Comparison of ENCODE assay signal across 23 mouse cellular contexts in genomic region chr4:53795086-53795485, GRCm38 (mm10). TPM values are rescaled to one million over a fixed set of nuclear protein-coding genes. Genes with fewer than 3 reads are reported as not detected.
DNase-seq lines count a peak whose midpoint lies in the region; ATAC-seq and TF ChIP-seq lines count a peak whose summit lies in the region.
"Had no signal": no experiment of that assay in that cellular context is flagged by ENCODE, and none has a peak within 500 bp of the region (broad histone marks: within the 10 kb centered on the region; RNA-seq: fewer than 3 reads in every experiment).

No protein-coding gene starts in this region.

- no peak for DNase-seq in forebrain, embryonic 10.5 days (ENCODE audit: extremely low spot score, low spot score)
- no peak for DNase-seq in heart, adult 18-20 months
- DNase-seq: adrenal gland, adult 8-10 months; adrenal gland, postnatal 25 days; cerebellum, adult 18-20 months; cerebellum, adult 9-10 months; cerebellum, postnatal 14 days; gastrocnemius, postnatal 25 days; heart, adult 2 months; heart, postnatal 14 days; heart, postnatal 4 days had no signal

- ATAC-seq in forebrain, embryonic 15.5 days (replicated peaks): no peak
- no peak for ATAC-seq in midbrain, embryonic 12.5 days (ENCODE audit: low FRiP score, low read depth)
- ATAC-seq in midbrain, embryonic 16.5 days: no peak
- no peak for ATAC-seq in CD4-positive, CD25-positive, alpha-beta regulatory T cell, adult 4 months
- ATAC-seq: activated CD4-positive, CD25-positive, alpha-beta regulatory T cell, adult 4 months; forebrain, embryonic 14.5 days; hindbrain, postnatal 0 days had no signal

- no peak overlapping the region for H3K9ac ChIP-seq in forebrain, embryonic 15.5 days (replicated peaks)
- no peak overlapping the region for H3K9ac ChIP-seq in midbrain, embryonic 12.5 days (replicated peaks)
- H3K9ac ChIP-seq in midbrain, embryonic 16.5 days (ENCODE audit: low read depth, low read length): no peak overlapping the region
- H3K9ac ChIP-seq: heart, embryonic 13.5 days; hindbrain, embryonic 14.5 days had no signal

- H3K27ac ChIP-seq in forebrain, embryonic 10.5 days: peak overlapping the region; percentile 36; the same call in 1 of the 2 replicates
- H3K27ac ChIP-seq in forebrain, embryonic 15.5 days (replicated peaks): no peak overlapping the region
- peak overlapping the region; percentile 88 for H3K27ac ChIP-seq in midbrain, embryonic 12.5 days (replicated peaks)
- H3K27ac ChIP-seq in midbrain, embryonic 16.5 days (ENCODE audit: low read length): no peak overlapping the region
- H3K27ac ChIP-seq in bone marrow macrophage, adult 2 months (ENCODE audit: insufficient read depth, low read depth, low read length): peak overlapping the region; percentile 45
- H3K27ac ChIP-seq: heart, adult 2 months; heart, embryonic 10.5 days; heart, embryonic 13.5 days; hindbrain, embryonic 14.5 days; hindbrain, postnatal 0 days had no signal

- H3K4me2 ChIP-seq in forebrain, embryonic 15.5 days (replicated peaks): no peak overlapping the region
- no peak overlapping the region for H3K4me2 ChIP-seq in midbrain, embryonic 12.5 days (replicated peaks)
- no peak overlapping the region for H3K4me2 ChIP-seq in midbrain, embryonic 16.5 days (ENCODE audit: low read length)
- H3K4me2 ChIP-seq: heart, embryonic 13.5 days; hindbrain, embryonic 14.5 days had no signal

- TF ChIP-seq POLR2A in bone marrow macrophage, adult 2 months (IDR thresholded peaks at IDR 0.05; ENCODE audit: borderline replicate concordance, low read depth, low read length): no peak

- H3K36me3 ChIP-seq in forebrain, embryonic 10.5 days (replicated peaks): no peaks in the 10 kb centered on the region
- H3K36me3 ChIP-seq in forebrain, embryonic 15.5 days: no peaks in the 10 kb centered on the region
- no peaks in the 10 kb centered on the region for H3K36me3 ChIP-seq in midbrain, embryonic 12.5 days
- no peaks in the 10 kb centered on the region for H3K36me3 ChIP-seq in midbrain, embryonic 16.5 days (ENCODE audit: control insufficient read depth, insufficient read depth, low read length)
- H3K36me3 ChIP-seq: heart, embryonic 10.5 days; heart, embryonic 13.5 days had no signal

- H3K4me1 ChIP-seq in forebrain, embryonic 10.5 days: peaks cover 51% of the 10 kb centered on the region
- peaks cover 12% of the 10 kb centered on the region; the same call in 1 of the 2 replicates for H3K4me1 ChIP-seq in forebrain, embryonic 15.5 days
- peaks cover 40% of the 10 kb centered on the region for H3K4me1 ChIP-seq in midbrain, embryonic 12.5 days
- no peaks in the 10 kb centered on the region; the same call in 1 of the 2 replicates for H3K4me1 ChIP-seq in midbrain, embryonic 16.5 days (ENCODE audit: control insufficient read depth, insufficient read depth, low read length)
- peaks cover 74% of the 10 kb centered on the region for H3K4me1 ChIP-seq in bone marrow macrophage, adult 2 months (ENCODE audit: control insufficient read depth, insufficient read depth, low read length)

- TF ChIP-seq CTCF in bone marrow macrophage, adult 2 months (IDR thresholded peaks at IDR 0.05; ENCODE audit: low read depth, low read length): no peak

- H3K9me3 ChIP-seq in forebrain, embryonic 10.5 days: no peaks in the 10 kb centered on the region
- no peaks in the 10 kb centered on the region for H3K9me3 ChIP-seq in forebrain, embryonic 15.5 days
- no peaks in the 10 kb centered on the region for H3K9me3 ChIP-seq in midbrain, embryonic 12.5 days
- no peaks in the 10 kb centered on the region for H3K9me3 ChIP-seq in midbrain, embryonic 16.5 days (replicated peaks; ENCODE audit: control insufficient read depth, low read length, poor library complexity, severe bottlenecking)
- H3K9me3 ChIP-seq: heart, embryonic 10.5 days; heart, embryonic 13.5 days had no signal

- peaks cover 66% of the 10 kb centered on the region for H3K27me3 ChIP-seq in forebrain, embryonic 10.5 days (ENCODE audit: poor library complexity, severe bottlenecking)
- no peaks in the 10 kb centered on the region for H3K27me3 ChIP-seq in forebrain, embryonic 15.5 days
- H3K27me3 ChIP-seq in midbrain, embryonic 12.5 days: no peaks in the 10 kb centered on the region
- no peaks in the 10 kb centered on the region for H3K27me3 ChIP-seq in midbrain, embryonic 16.5 days (ENCODE audit: control insufficient read depth, insufficient read depth, low read depth, low read length)
- H3K27me3 ChIP-seq: heart, embryonic 13.5 days had no signal

- H3K4me3 ChIP-seq in forebrain, embryonic 10.5 days: no peak overlapping the region
- no peak overlapping the region for H3K4me3 ChIP-seq in forebrain, embryonic 15.5 days
- H3K4me3 ChIP-seq in midbrain, embryonic 12.5 days: no peak overlapping the region
- H3K4me3 ChIP-seq in midbrain, embryonic 16.5 days (ENCODE audit: low read depth, low read length): no peak overlapping the region
- no peak overlapping the region for H3K4me3 ChIP-seq in bone marrow macrophage, adult 2 months (ENCODE audit: insufficient read depth, low read length)
- H3K4me3 ChIP-seq: heart, adult 2 months; heart, embryonic 10.5 days; heart, embryonic 13.5 days had no signal

- 23% methylated on average over 2 of the region's 2 CpGs for WGBS in forebrain, embryonic 10.5 days
- 10% methylated on average over 2 of the region's 2 CpGs for whole genome bisulfite sequencing in forebrain, embryonic 15.5 days
- WGBS in midbrain, embryonic 12.5 days: 16% methylated on average over 2 of the region's 2 CpGs
- 5% methylated on average over 2 of the region's 2 CpGs for WGBS in midbrain, embryonic 16.5 days

RNA-seq across cellular contexts. Expression of gene Tal2, which starts 15.6 kb away (rescaled TPM):
- polyA plus RNA-seq in forebrain, embryonic 10.5 days (2016; fragmentation: Nextera tagmentation; extraction: Ambion mirVana): 2.2 and 2.8 TPM in 2 replicates
- 0.10 and 0.13 TPM in 2 replicates for polyA plus RNA-seq in forebrain, embryonic 15.5 days (2015; fragmentation: Nextera tagmentation; extraction: Ambion mirVana)
- polyA plus RNA-seq in midbrain, embryonic 12.5 days (2016; fragmentation: Nextera tagmentation; extraction: Ambion mirVana): 40.5 and 44.2 TPM in 2 replicates
- 2.0 and 2.3 TPM in 2 replicates for polyA plus RNA-seq in midbrain, embryonic 16.5 days (2015; fragmentation: Nextera tagmentation; extraction: Ambion mirVana)
- 1.8 and 2.9 TPM in 2 replicates for polyA plus RNA-seq in bone marrow macrophage, adult 2 months (2012; ENCODE audit: insufficient read depth, insufficient read length, missing spikeins)
- total RNA-seq in heart, adult 18-20 months (2021): under 1 TPM in 1 of 2 experiments, not detected in 1; 0.15 TPM
- not detected for polyA plus RNA-seq in CD4-positive, CD25-positive, alpha-beta regulatory T cell, adult 4 months (2017; shearing (Covaris generic))
- total RNA-seq: adrenal gland, postnatal 25 days had no signal
- polyA plus RNA-seq: activated CD4-positive, CD25-positive, alpha-beta regulatory T cell, adult 4 months; heart, embryonic 13.5 days; heart, embryonic 16.5 days had no signal

RNA-seq across cellular contexts. Expression of gene Tmem38b, which starts 30.8 kb away (rescaled TPM):
- 5.9 and 6.2 TPM in 2 replicates for polyA plus RNA-seq in forebrain, embryonic 10.5 days (2016; fragmentation: Nextera tagmentation; extraction: Ambion mirVana)
- 5.6 and 6.7 TPM in 2 replicates for polyA plus RNA-seq in forebrain, embryonic 15.5 days (2015; fragmentation: Nextera tagmentation; extraction: Ambion mirVana)
- 12.7 and 12.8 TPM in 2 replicates for polyA plus RNA-seq in midbrain, embryonic 12.5 days (2016; fragmentation: Nextera tagmentation; extraction: Ambion mirVana)
- polyA plus RNA-seq in midbrain, embryonic 16.5 days (2015; fragmentation: Nextera tagmentation; extraction: Ambion mirVana): 7.7 and 8.3 TPM in 2 replicates
- polyA plus RNA-seq in bone marrow macrophage, adult 2 months (2012; ENCODE audit: insufficient read depth, insufficient read length, missing spikeins): 77.8 and 77.9 TPM in 2 replicates
- 10 to 100 TPM; 21.8 to 23.4 TPM for total RNA-seq in heart, adult 18-20 months (2021)
- 10 to 100 TPM; 15.0 to 17.3 TPM for polyA plus RNA-seq in CD4-positive, CD25-positive, alpha-beta regulatory T cell, adult 4 months (2017; shearing (Covaris generic))

Comparison
In these comparisons a context has a peak if more than half of its experiments do, and no peak if none do; other contexts are left out.
1. H3K27ac ChIP-seq: peak in forebrain, embryonic 10.5 days (single experiment), midbrain, embryonic 12.5 days (single experiment) and bone marrow macrophage, adult 2 months (single experiment); none in forebrain, embryonic 15.5 days (single experiment) and midbrain, embryonic 16.5 days (single experiment).
2. RNA of gene Tal2, which starts 15.6 kb away (polyA plus RNA-seq): 40.5 to 44.2 TPM in midbrain, embryonic 12.5 days; 2.2 to 2.8 TPM in forebrain, embryonic 10.5 days, 2.0 to 2.3 TPM in midbrain, embryonic 16.5 days, 1.8 to 2.9 TPM in bone marrow macrophage, adult 2 months, 0.10 to 0.13 TPM in forebrain, embryonic 15.5 days and not detected in CD4-positive, CD25-positive, alpha-beta regulatory T cell, adult 4 months; every median in the first group is over 10 times any median in the second.